Mouse (Mus musculus): ENCODE results near the gene Cox16. TPM values are rescaled to one million over a fixed set of nuclear protein-coding genes. Genes with fewer than 3 reads are reported as not detected.

The Cox16 gene
- polyA plus RNA-seq, 1 experiment from 2014 or later, result 153 TPM

Other genes starting within 250 kb of the Cox16 start
- 0.40 and 0.53 TPM in 2 replicates for gene Slc8a3, start 151.9 kb downstream of the Cox16 start, polyA plus RNA-seq (2015; fragmentation: Nextera tagmentation; extraction: Ambion mirVana)
- gene Gm4787, start 105.7 kb downstream of the Cox16 start, polyA plus RNA-seq (2015; fragmentation: Nextera tagmentation; extraction: Ambion mirVana), result 0.14 and 0.15 TPM in 2 replicates
- 0.37 and 0.59 TPM in 2 replicates for gene Adam4, start 63.2 kb downstream of the Cox16 start, polyA plus RNA-seq (2015; fragmentation: Nextera tagmentation; extraction: Ambion mirVana)
- gene Gm20498, start 47.8 kb upstream of the Cox16 start, polyA plus RNA-seq (2015; fragmentation: Nextera tagmentation; extraction: Ambion mirVana), result 25.4 and 27.8 TPM in 2 replicates
- gene Synj2bp, start 47.8 kb upstream of the Cox16 start, polyA plus RNA-seq (2015; fragmentation: Nextera tagmentation; extraction: Ambion mirVana), result 36.8 and 37.0 TPM in 2 replicates
- 0.17 and 0.22 TPM in 2 replicates for gene Adam21, start 83.3 kb upstream of the Cox16 start, polyA plus RNA-seq (2015; fragmentation: Nextera tagmentation; extraction: Ambion mirVana)
- gene Med6, start 109.9 kb upstream of the Cox16 start, polyA plus RNA-seq (2015; fragmentation: Nextera tagmentation; extraction: Ambion mirVana), result 55.0 and 55.5 TPM in 2 replicates
- gene Ttc9, start 146.1 kb upstream of the Cox16 start, polyA plus RNA-seq (2015; fragmentation: Nextera tagmentation; extraction: Ambion mirVana), result 6.8 and 7.6 TPM in 2 replicates